Mouse (Mus musculus): ENCODE data around the gene Rabgap1. TPM values are rescaled to one million over a fixed set of nuclear protein-coding genes. Genes with fewer than 3 reads are reported as not detected.

Rabgap1 gene
- polyA plus RNA-seq, 1 experiment from 2014 or later = 14.1 TPM

GRCm38 (mm10) chr2:37578185-37578584 is 135.1 kb downstream of the Rabgap1 start:
- no peak for TF ChIP-seq CTCF (IDR thresholded peaks at IDR 0.05; ENCODE audit: low read depth)
- Histone ChIP-seq H3K4me3 (ENCODE audit: low read depth, low read length) (no peak overlapping the region), H3K27ac (ENCODE audit: low read depth, low read length) (no peak overlapping the region), H3K4me1 (replicated peaks; ENCODE audit: control insufficient read depth, insufficient read depth, low read length) (no peaks in the 10 kb centered on the region), H3K4me2 (replicated peaks; ENCODE audit: low read depth) (no peak overlapping the region), H3K9me3 (ENCODE audit: control insufficient read depth) (no peaks in the 10 kb centered on the region), H3K9ac (ENCODE audit: low read depth, low read length) (no peak overlapping the region), H3K27me3 (replicated peaks; ENCODE audit: control insufficient read depth, insufficient read depth, low read length) (no peaks in the 10 kb centered on the region), H3K36me3 (ENCODE audit: control insufficient read depth, insufficient read depth) (no peaks in the 10 kb centered on the region)
- ATAC-seq = no peak
- WGBS = 72% methylated on average over 2 of the region's 2 CpGs

- Histone ChIP-seq H3K9ac (ENCODE audit: low read depth, low read length) (no peak overlapping the region), H3K27me3 (replicated peaks; ENCODE audit: control insufficient read depth, insufficient read depth, low read length) (no peaks in the 10 kb centered on the region), H3K9me3 (ENCODE audit: control insufficient read depth) (no peaks in the 10 kb centered on the region), H3K27ac (ENCODE audit: low read depth, low read length) (no peak overlapping the region), H3K36me3 (ENCODE audit: control insufficient read depth, insufficient read depth) (peaks cover 8% of the 10 kb centered on the region; the same call in 1 of the 2 replicates), H3K4me2 (replicated peaks; ENCODE audit: low read depth) (no peak overlapping the region), H3K4me1 (replicated peaks; ENCODE audit: control insufficient read depth, insufficient read depth, low read length) (no peaks in the 10 kb centered on the region), H3K4me3 (ENCODE audit: low read depth, low read length) (no peak overlapping the region)
- no peak for ATAC-seq
- TF ChIP-seq CTCF (IDR thresholded peaks at IDR 0.05; ENCODE audit: low read depth) = no peak
Observed at GRCm38 (mm10) chr2:37587919-37588318, 144.8 kb downstream of the Rabgap1 start.

Other genes with a start within 250 kb of the Rabgap1 start
- not detected in 2 replicates for gene Olfr366, start 231.7 kb upstream of the Rabgap1 start, polyA plus RNA-seq (2015; fragmentation: Nextera tagmentation; extraction: Ambion mirVana)
- gene Olfr368, start 116.8 kb upstream of the Rabgap1 start, polyA plus RNA-seq (2015; fragmentation: Nextera tagmentation; extraction: Ambion mirVana) = not detected in 2 replicates
- gene Pdcl, start 83.9 kb upstream of the Rabgap1 start, polyA plus RNA-seq (2015; fragmentation: Nextera tagmentation; extraction: Ambion mirVana) = 25.2 and 26.5 TPM in 2 replicates
- gene Rc3h2, start 20.4 kb upstream of the Rabgap1 start, polyA plus RNA-seq (2015; fragmentation: Nextera tagmentation; extraction: Ambion mirVana) = 7.0 and 7.8 TPM in 2 replicates
- 1.6 and 1.8 TPM in 2 replicates for gene Zbtb26, start 144 bp upstream of the Rabgap1 start, polyA plus RNA-seq (2015; fragmentation: Nextera tagmentation; extraction: Ambion mirVana)
- 3.3 and 4.0 TPM in 2 replicates for gene Zbtb6, start 108 bp upstream of the Rabgap1 start, polyA plus RNA-seq (2015; fragmentation: Nextera tagmentation; extraction: Ambion mirVana)
- 0.29 and 0.39 TPM in 2 replicates for gene Gpr21, start 73.1 kb downstream of the Rabgap1 start, polyA plus RNA-seq (2015; fragmentation: Nextera tagmentation; extraction: Ambion mirVana)